Mouse (Mus musculus): ENCODE results near the gene Bglap2. TPM values are rescaled to one million over a fixed set of nuclear protein-coding genes. Genes with fewer than 3 reads are reported as not detected.

Bglap2 gene
- total and polyA plus RNA-seq, 3 experiments = not detected

DNA sequence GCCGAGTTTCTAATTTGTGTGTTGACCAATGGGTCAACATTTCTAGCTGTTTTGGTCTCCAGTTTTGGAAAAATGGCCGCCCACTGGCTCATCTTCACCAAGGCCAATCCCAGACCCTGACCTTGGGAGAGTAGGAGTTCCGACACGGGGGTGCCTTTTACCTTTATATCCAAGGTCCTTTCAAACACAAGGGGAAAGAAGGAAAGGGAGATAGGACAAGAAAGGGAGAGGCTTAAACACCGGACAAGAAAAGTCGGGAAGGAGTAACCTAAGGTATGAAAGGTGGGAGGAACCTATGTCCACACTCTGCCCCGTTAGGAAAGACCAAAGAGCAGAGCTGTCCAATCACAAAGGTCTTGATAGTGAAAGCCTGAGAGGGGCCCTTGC lies 32.1 kb upstream of the Bglap2 start:
- peak overlapping the region in 2 of 3 experiments; percentile 34 to 77 for H3K4me3 ChIP-seq (replicated peaks in 1 of 3; ENCODE audit: low read depth in 2 of 3, low read length in 2 of 3, poor library complexity in 1 of 3)
- H3K4me2 ChIP-seq (ENCODE audit: insufficient read depth, low read depth, poor library complexity, severe bottlenecking) = peak overlapping the region; percentile 57
- H3K36me3 ChIP-seq (replicated peaks in 1 of 2; ENCODE audit: control insufficient read depth in 1 of 2, insufficient read depth in 1 of 2, low read length in 1 of 2) = peaks cover 17 to 63% of the 10 kb centered on the region in 2 experiments
- no peaks in the 10 kb centered on the region for H3K9me3 ChIP-seq (replicated peaks; ENCODE audit: low read length)
- peaks cover 8 to 42% of the 10 kb centered on the region in 2 experiments for H3K4me1 ChIP-seq (ENCODE audit: control insufficient read depth in 1 of 2, insufficient read depth in 2 of 2)
- in situ Hi-C loops (cut with MboI; ENCODE audit: low pct_ligation_motif_present, low pct_unique_long_range_greater_than_20kb, low sequenced_read_pairs) (no loop called here), dilution Hi-C loops (cut with MboI; ENCODE audit: extremely low pct_ligation_motif_present, extremely low pct_unique_long_range_greater_than_20kb, low sequenced_read_pairs) (no loop called here)
- H3K9ac ChIP-seq (ENCODE audit: insufficient read depth, low read depth) = peak overlapping the region; percentile 77
- peaks cover 18% of the 10 kb centered on the region; the same call in 1 of the 2 replicates for H3K79me2 ChIP-seq (replicated peaks; ENCODE audit: control insufficient read depth, extremely low read depth, insufficient read depth, poor library complexity, severe bottlenecking)
- no peak overlapping the region for H3K27ac ChIP-seq (ENCODE audit: insufficient read depth, low read depth)
- no peaks in the 10 kb centered on the region for H3K27me3 ChIP-seq (replicated peaks)
- TF ChIP-seq TBP (conservative IDR thresholded peaks at IDR 0.05; ENCODE audit: low read depth, low read length) (no peak), RCOR1 (conservative IDR thresholded peaks at IDR 0.05; ENCODE audit: low read depth, low read length) (no peak), CHD1 (IDR thresholded peaks at IDR 0.05; ENCODE audit: low read depth, low read length) (no peak), KAT2A (IDR thresholded peaks at IDR 0.05; ENCODE audit: insufficient replicate concordance, low read length) (no peak), JUND (conservative IDR thresholded peaks at IDR 0.05; ENCODE audit: low read depth, low read length) (no peak), ELF1 (IDR thresholded peaks at IDR 0.05; ENCODE audit: low read depth, low read length) (no peak), SIN3A (IDR thresholded peaks at IDR 0.05; ENCODE audit: low read length) (no peak), MYC (IDR thresholded peaks at IDR 0.05; ENCODE audit: low read depth, low read length) (no peak), POLR2AphosphoS2 (IDR thresholded peaks at IDR 0.05; ENCODE audit: low read depth, low read length) (no peak), SMC3 (IDR thresholded peaks at IDR 0.05; ENCODE audit: low read depth, low read length) (no peak), ETS1 (conservative IDR thresholded peaks at IDR 0.05; ENCODE audit: low read depth, low read length) (no peak), PAX5 (IDR thresholded peaks at IDR 0.05; ENCODE audit: low read length) (no peak), RAD21 (IDR thresholded peaks at IDR 0.05; ENCODE audit: low read depth, low read length) (no peak), ZC3H11A (IDR thresholded peaks at IDR 0.05; ENCODE audit: low read depth, low read length) (no peak), GABPA (IDR thresholded peaks at IDR 0.05; ENCODE audit: insufficient replicate concordance, low read depth, low read length) (no peak), BHLHE40 (IDR thresholded peaks at IDR 0.05; ENCODE audit: low read depth, low read length) (no peak), ZNF384 (IDR thresholded peaks at IDR 0.05; ENCODE audit: low read depth, low read length) (no peak), MAFK (IDR thresholded peaks at IDR 0.05; ENCODE audit: insufficient replicate concordance, low read length) (no peak), USF2 (conservative IDR thresholded peaks at IDR 0.05; ENCODE audit: low read depth, low read length) (no peak), HCFC1 (IDR thresholded peaks at IDR 0.05; ENCODE audit: low read depth, low read length) (no peak)
- DNase-seq (ENCODE audit: extremely low read depth) = no peak
